Comparison of ENCODE assay signal across 8 mouse cellular contexts in the genomic region with DNA sequence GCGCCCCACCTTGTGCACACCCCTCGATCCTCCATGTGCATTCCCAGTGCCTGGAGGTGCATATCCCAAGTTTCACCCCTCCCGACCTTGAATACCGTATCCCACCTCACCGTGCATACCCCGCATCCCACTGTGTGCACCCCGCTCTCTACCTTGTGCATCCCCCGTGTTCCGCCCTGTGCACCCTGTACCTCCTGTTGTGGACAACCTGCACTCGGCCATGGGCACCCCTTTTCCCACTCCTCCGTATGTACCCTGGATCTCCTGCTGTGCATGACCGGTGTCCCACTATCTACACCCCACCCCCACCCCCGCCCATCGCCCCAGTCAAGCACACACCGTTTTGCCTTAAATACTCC. TPM values are rescaled to one million over a fixed set of nuclear protein-coding genes. Genes with fewer than 3 reads are reported as not detected.
A peak's percentile ranks its signal among the peaks of the same experiment; 100 is the strongest.
DNase-seq lines count a peak whose midpoint lies in the region; ATAC-seq and TF ChIP-seq lines count a peak whose summit lies in the region.

No protein-coding gene starts in this region.

- intact Hi-C loops in left cerebral cortex, postnatal 4 days (cut with DNase I), result loop anchor here (10.0 kb wide), 1 partner anchor 336 kb away; a partner anchor contains a TSS

- no peaks in the 10 kb centered on the region for H3K27me3 ChIP-seq in hindbrain, embryonic 14.5 days (ENCODE audit: control insufficient read depth, insufficient read depth, low read length)
- H3K27me3 ChIP-seq in midbrain, embryonic 12.5 days, result peaks cover 10% of the 10 kb centered on the region

- WGBS in hindbrain, embryonic 14.5 days, result 2% methylated on average over 15 of the region's 15 CpGs
- under 1% methylated on average over 15 of the region's 15 CpGs for WGBS in midbrain, embryonic 12.5 days

- ATAC-seq in hindbrain, embryonic 14.5 days (ENCODE audit: low FRiP score), result 0 out of 2 replicates have a peak, but pooled peaks have one; percentile 10
- ATAC-seq in midbrain, embryonic 12.5 days (ENCODE audit: low FRiP score, low read depth), result peak; percentile 39

- H3K27ac ChIP-seq in cortical plate, adult 2 months (ENCODE audit: insufficient read depth, low read length), result no peak overlapping the region
- no peak overlapping the region for H3K27ac ChIP-seq in hindbrain, embryonic 14.5 days
- H3K27ac ChIP-seq in midbrain, embryonic 12.5 days (replicated peaks), result no peak overlapping the region

- DNase-seq in left cerebral cortex, postnatal 4 days, result peak; percentile 13
- DNase-seq in left cerebral cortex, adult 8-10 months (ENCODE audit: low spot score in 2 of 2), result no peak
- DNase-seq in hindbrain, embryonic 14.5 days (ENCODE audit: low spot score), result no peak
- no peak for DNase-seq in urinary bladder, postnatal 10 days (ENCODE audit: low spot score)
- DNase-seq in adrenal gland, postnatal 4 days (ENCODE audit: low spot score in 2 of 2), result no peak
- no peak for DNase-seq in gastrocnemius, postnatal 4 days (ENCODE audit: low spot score in 2 of 2)

- no peaks in the 10 kb centered on the region for H3K36me3 ChIP-seq in hindbrain, embryonic 14.5 days (replicated peaks; ENCODE audit: control insufficient read depth, insufficient read depth)
- no peaks in the 10 kb centered on the region for H3K36me3 ChIP-seq in midbrain, embryonic 12.5 days

- peak overlapping the region; percentile 75 for H3K4me3 ChIP-seq in cortical plate, adult 2 months (ENCODE audit: insufficient read depth, low read length)
- peak overlapping the region; percentile 83 for H3K4me3 ChIP-seq in hindbrain, embryonic 14.5 days (replicated peaks; ENCODE audit: low read length)
- peak overlapping the region; percentile 74 for H3K4me3 ChIP-seq in midbrain, embryonic 12.5 days

- TF ChIP-seq CTCF in cortical plate, adult 2 months (IDR thresholded peaks at IDR 0.05; ENCODE audit: extremely low read depth, insufficient read depth, low read length), result no peak

- H3K9me3 ChIP-seq in hindbrain, embryonic 14.5 days (ENCODE audit: control insufficient read depth, low read length), result no peaks in the 10 kb centered on the region
- no peaks in the 10 kb centered on the region for H3K9me3 ChIP-seq in midbrain, embryonic 12.5 days

- TF ChIP-seq POLR2A in cortical plate, adult 2 months (IDR thresholded peaks at IDR 0.05; ENCODE audit: extremely low read depth, insufficient read depth, low read length), result no peak

- H3K4me1 ChIP-seq in cortical plate, adult 2 months (ENCODE audit: control insufficient read depth, insufficient read depth, low read length), result no peaks in the 10 kb centered on the region
- H3K4me1 ChIP-seq in hindbrain, embryonic 14.5 days (replicated peaks; ENCODE audit: control insufficient read depth, insufficient read depth, low read length), result no peaks in the 10 kb centered on the region; the same call in 1 of the 2 replicates
- peaks cover 6% of the 10 kb centered on the region; the same call in 1 of the 2 replicates for H3K4me1 ChIP-seq in midbrain, embryonic 12.5 days

- H3K4me2 ChIP-seq in hindbrain, embryonic 14.5 days (replicated peaks), result peak overlapping the region; percentile 94
- H3K4me2 ChIP-seq in midbrain, embryonic 12.5 days (replicated peaks), result peak overlapping the region; percentile 95

- peak overlapping the region; percentile 72 for H3K9ac ChIP-seq in hindbrain, embryonic 14.5 days
- peak overlapping the region; percentile 73 for H3K9ac ChIP-seq in midbrain, embryonic 12.5 days (replicated peaks)

RNA-seq across cellular contexts. Expression of a gene that starts 0.9 kb away (rescaled TPM):
- 10 to 100 TPM; 27.0 to 33.5 TPM for total RNA-seq in left cerebral cortex, postnatal 4 days (2021)
- 10 to 100 TPM; 16.4 to 21.1 (median 18.8) TPM for total RNA-seq in left cerebral cortex, adult 8-10 months (2022)
- 14.2 and 17.0 TPM in 2 replicates for polyA plus RNA-seq in cortical plate, adult 2 months (2012; rRNA removed)
- polyA plus RNA-seq in hindbrain, embryonic 14.5 days (2014; fragmentation: Nextera tagmentation; extraction: Ambion mirVana), result 15.9 and 18.8 TPM in 2 replicates
- 15.2 and 16.0 TPM in 2 replicates for polyA plus RNA-seq in midbrain, embryonic 12.5 days (2016; fragmentation: Nextera tagmentation; extraction: Ambion mirVana)
- total RNA-seq in adrenal gland, postnatal 4 days (2021), result 10 to 100 TPM; 23.9 to 26.5 TPM
- 10 to 100 TPM; 10.3 to 11.5 TPM for total RNA-seq in gastrocnemius, postnatal 4 days (2021)

RNA-seq across cellular contexts. Expression of a gene that starts 42.8 kb away (rescaled TPM):
- 100 to 1,000 TPM; 178 to 180 TPM for total RNA-seq in left cerebral cortex, postnatal 4 days (2021)
- 100 to 1,000 TPM; 269 to 310 (median 301) TPM for total RNA-seq in left cerebral cortex, adult 8-10 months (2022)
- 209 and 217 TPM in 2 replicates for polyA plus RNA-seq in cortical plate, adult 2 months (2012; rRNA removed)
- 99.4 and 117 TPM in 2 replicates for polyA plus RNA-seq in hindbrain, embryonic 14.5 days (2014; fragmentation: Nextera tagmentation; extraction: Ambion mirVana)
- polyA plus RNA-seq in midbrain, embryonic 12.5 days (2016; fragmentation: Nextera tagmentation; extraction: Ambion mirVana), result 105 and 119 TPM in 2 replicates
- total RNA-seq in adrenal gland, postnatal 4 days (2021), result 10 to 100 TPM; 20.9 to 39.2 TPM
- 10 to 100 TPM; 34.9 to 38.7 TPM for total RNA-seq in gastrocnemius, postnatal 4 days (2021)

Comparison
In these comparisons a context has a peak if more than half of its experiments do, and no peak if none do; other contexts are left out.
1. RNA of a gene that starts 42.8 kb away (total RNA-seq): 269 to 310 TPM in left cerebral cortex, adult 8-10 months and 178 to 180 TPM in left cerebral cortex, postnatal 4 days; 20.9 to 39.2 TPM in adrenal gland, postnatal 4 days and 34.9 to 38.7 TPM in gastrocnemius, postnatal 4 days; every median in the first group is over 4 times any median in the second.
2. Peak in every context shown above with its lines, with median percentiles within 50 percentile points of each other: H3K4me3 ChIP-seq.